Mouse (Mus musculus): ENCODE data around the gene Hs1bp3. TPM values are rescaled to one million over a fixed set of nuclear protein-coding genes. Genes with fewer than 3 reads are reported as not detected.

Gene Hs1bp3
- total RNA-seq (2022), result 10 to 100 TPM; 18.4 to 33.8 (median 20.6) TPM

DNA sequence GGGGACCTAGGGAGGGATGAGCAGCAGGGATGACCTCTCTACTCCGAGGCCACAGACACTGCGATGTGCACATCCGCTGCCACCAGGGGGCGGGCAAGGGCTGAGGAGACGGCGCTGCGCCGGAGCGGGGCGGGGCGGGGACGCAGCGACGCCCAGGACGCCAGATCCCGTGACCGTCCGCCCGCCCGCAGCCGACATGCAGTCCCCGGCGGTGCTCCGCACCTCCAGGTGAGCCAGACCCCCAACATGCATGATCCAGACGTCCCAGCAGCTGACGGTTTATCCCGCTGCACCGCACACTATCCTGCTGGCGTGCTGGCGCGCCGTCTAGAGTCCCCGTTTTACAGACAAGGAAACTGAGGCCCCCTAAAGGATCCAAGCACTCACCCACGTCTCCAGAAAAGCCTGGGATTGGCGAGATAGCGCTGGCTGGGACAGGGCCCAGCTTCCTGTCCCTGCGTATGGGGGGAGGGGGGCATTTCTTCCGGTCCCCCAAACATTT is at the start of gene Hs1bp3:
TSS of gene Hs1bp3 (plus strand) at position 163 of the 502 bp plus-strand sequence.
- DNase-seq, result peak; percentile 69

DNA sequence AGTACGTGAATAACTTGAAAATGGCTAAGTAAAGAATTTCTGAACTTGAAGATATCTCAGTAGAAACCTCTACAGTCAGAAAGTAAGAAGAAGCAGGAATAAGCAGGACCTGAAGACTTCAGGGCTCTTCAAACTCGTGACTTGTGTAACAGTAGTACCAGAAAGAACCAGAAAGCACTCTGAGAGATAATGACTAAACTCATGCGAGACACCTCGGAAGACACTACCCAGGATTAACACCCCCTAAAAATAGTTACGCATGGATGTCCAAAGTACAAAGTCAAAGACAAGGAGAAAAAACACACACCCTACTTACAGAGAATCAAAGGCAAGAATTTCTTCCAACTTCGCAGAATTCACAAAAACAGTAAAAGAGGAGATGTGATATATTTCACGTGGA is 46.9 kb upstream of the Hs1bp3 start:
- no peak for DNase-seq

DNA sequence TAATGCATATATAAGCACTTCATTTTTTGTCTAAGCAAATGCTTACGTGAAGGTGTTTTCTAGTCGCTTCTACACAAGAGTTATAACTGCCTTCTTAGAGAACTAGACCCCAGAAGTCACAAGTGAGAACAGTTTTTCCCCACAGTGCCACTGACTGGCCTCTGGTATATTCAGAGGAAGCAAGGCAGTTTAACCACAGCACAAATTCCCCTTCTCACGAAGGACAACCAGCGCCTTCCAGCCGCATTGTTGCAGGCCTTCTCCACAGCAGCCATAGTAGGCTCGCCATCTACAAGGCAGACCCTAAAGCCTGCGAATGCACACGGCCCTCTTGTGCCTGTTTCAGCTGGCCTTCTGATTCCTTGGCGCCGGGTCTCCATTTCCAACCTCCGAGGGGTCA is 43.6 kb upstream of the Hs1bp3 start:
- DNase-seq, result no peak

DNA sequence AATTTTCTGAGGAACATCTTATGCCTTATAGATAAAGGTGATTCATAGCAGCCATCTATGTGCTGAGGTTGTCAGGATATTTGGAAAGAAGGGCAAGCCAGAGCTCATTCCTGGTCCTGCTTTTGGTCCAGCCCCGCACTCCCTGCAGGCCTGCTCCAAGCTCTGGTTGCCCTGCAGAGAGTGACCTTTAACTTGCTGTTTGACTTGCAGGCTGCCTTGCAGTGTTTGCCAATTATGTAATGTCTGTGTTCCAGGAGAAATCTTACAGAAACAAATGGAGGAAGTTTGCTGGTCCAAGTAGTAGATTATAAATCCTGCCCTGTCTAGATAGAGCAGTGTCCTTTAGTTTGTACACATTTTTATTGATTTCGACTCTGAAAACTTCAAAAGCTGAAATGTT is 41.8 kb upstream of the Hs1bp3 start:
- DNase-seq, result peak; percentile 10

DNA sequence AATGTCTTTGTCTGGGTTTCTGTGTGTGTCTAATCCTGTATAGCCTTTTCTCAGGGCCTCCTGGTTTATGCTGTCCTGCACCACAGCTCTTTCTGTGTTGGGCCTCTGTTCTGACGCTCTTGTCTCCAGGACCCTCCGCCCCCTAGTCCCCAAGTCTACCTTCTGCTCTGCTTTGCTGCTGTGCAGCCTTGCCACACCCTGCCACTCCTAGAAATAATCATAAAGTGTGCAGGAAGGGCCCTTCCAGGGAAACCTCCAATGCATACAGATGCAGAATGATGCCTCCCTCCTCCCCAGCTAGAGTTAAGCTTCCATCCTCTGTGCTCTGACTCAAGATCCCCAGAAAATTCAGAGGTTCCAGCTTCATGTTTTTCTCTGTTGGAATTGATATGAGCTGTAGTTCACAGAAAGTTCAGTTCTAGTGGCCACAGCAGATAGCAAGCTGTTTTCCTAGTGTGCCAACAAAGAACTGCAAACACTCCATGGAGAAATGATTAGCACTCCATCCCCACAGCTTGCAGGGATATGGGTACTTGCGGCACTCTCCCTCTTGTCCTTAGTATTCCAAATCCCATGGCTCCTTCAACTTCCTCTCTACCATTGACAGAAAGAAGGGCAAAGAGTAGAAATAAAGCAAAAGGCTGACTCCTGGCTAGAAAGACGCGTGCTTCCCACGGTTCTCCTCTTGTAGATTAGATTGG is 39.6 kb upstream of the Hs1bp3 start:
- DNase-seq, result no peak

DNA sequence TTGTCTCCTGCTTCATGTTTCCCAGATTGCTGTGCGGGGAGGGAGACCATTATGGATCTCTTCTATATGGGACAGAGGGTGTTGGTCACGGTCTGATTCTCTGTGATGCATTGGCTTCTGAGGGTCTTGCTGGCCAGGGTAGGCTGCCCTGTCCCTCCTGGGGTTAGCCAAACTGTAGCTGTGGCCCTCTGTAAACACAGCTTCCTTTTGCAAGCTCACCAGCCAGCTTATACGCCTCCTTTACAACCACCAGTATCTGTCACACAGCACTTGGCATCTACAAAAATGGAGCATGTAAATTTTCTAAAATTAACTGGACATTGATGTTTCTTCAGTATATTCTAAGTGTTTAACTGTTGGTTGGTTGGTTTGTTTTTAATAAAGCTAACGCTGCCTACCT is 37.8 kb upstream of the Hs1bp3 start:
- DNase-seq, result no peak

DNA sequence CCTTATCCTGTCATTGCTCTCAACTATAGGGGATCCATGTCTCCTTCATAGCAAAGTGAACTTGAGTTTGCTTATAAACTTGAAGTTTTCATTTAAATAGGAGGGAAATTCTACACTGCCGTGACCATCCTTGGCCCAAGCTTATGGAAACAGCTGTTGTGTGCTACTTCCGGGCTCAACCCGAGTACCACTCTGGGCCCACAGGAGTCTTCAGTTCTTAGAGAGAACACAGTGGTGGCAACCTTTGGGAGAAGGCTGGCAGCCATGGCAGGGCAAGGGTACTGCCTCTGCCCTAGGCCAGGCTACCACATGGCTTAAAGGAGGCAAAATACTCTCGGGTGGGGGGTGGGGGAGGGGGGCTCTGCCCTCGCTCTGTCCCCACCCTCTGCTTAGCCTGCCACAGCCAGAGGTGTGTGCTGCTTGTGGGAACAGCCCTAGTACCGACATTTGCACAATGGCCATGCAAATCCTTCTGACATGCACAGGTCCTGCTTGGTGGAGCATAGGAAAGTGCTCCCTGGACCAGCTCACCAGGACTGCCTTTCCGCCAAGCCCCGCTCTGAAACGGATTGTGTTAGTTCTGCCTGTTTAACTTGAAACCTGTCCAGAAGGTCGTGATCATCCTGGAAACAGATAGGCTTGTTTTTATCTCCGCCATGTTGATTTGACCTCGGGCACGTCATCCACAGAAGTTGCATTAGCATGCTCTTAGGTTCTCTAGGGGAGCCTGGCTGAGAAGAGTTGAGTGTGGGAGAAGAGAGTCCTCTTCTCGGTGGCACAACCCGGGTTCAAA is 31.8 kb upstream of the Hs1bp3 start:
- DNase-seq, result no peak

DNA sequence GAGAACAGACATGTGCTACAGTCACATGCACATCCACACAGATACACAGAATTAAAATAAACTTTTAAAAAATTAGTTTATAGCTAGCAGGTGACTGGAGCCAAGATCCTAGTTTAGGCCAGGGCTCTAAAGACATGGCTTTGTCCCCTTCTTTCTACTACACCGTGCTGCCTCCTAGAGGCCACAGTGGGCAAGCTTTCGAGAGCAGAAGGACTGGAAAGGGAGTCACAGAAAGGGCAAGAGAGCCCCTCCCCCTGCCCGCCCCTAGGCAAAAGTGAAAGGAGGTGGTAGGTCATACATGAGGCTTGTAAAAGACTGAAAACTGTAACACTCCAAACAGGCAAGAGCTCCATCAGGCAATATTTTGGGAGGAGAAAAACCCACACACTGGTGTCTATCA is 25.3 kb upstream of the Hs1bp3 start:
- no peak for DNase-seq

DNA sequence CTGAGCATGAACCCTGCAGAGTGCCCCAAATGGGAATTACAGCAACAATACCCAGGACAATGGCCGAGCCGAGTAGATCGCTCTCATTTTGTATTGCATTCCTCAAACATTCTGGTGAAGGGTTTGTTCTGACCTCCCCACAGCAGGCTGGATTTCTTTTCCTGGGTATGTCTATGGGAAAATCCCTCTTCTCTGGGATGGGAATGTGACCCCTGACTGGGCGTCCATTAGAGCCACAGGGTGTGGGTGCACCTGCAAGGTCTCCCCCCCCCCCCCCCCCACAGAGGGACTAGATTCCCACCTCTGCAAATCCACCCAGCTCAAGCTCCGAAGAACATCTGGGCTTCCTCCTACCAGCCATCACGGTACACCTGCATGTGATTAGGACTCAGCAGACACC is 24.1 kb upstream of the Hs1bp3 start:
- no peak for DNase-seq

DNA sequence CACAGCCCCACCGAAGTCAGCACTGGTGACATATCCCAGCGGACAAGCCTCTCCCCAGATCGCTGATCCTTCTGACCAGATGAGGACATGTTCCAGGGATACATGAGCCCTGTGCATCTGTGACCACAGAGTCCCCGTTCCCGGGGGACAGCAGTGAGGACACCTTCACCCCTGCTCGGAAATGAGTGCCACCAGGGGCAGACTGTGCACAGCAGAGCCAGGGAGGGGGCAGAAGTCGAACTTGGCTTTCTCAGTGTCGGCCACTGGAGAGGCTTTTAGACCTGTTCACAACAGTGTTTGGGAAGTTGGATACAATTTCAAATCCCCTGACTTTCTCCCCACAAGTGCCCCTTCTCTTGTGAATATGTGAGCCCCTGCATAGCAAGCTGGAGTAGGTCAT is 23.7 kb upstream of the Hs1bp3 start:
- no peak for DNase-seq

DNA sequence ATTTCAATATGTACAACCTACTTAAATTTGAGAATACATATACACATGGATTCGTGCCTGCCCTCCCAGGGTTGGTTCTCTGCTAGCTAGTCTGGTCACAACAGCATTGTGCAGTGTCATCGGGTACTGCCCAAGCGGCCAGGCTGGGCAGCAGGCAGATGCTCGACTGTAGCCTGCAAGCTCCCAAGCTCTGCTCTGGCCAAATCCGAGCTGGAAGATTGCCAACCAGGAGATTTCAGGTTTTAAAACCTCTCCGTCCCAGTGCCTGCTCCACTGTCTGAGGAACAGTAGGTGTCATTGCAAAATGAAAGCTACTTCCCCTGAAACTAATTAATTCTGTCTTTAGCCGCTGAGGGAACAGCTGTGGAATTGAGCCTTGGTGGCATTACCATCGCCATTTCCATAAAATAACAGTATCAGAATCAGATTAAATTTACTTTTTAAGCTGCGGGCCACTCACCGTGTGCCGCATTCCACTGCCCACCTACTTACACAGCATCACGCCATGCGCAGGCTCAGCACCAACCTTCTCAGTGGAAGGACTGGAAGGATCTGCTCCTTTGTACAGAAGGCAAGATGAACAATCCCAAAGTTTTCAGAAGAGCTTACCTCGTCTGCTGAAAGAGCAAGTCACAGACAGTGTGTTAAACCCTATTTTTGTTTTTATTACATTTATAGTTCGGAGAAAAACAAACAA is 21.9 kb upstream of the Hs1bp3 start:
- no peak for DNase-seq

DNA sequence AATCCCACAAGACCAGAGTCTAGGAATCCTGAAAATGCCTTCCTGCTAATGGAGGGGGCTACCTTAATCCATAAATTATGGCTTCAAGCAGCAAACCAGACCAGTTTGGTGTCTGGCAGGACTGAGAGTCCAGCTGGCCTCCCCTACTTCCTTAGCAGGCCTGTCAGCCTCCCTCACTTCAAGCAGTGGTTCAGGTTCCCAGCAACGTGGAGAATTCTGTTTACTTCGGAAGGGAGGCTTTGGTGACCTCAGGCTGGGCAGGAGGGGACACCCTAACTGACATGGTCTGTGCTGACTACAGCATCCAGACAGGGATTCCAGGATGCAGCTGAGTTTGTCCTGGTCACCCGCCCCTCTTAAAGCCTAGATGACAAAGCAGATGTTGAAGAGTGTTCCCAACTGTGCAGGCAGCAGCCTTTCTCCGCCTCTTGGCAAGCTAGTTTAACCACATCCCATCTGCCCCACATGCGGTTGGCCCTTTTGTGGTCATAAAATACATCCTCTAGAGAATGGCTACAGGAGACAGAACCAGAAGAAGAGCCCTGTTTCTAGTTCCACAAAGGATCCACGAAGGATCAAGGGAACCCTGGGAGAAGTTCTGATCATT is 17.8 kb upstream of the Hs1bp3 start:
- no peak for DNase-seq

DNA sequence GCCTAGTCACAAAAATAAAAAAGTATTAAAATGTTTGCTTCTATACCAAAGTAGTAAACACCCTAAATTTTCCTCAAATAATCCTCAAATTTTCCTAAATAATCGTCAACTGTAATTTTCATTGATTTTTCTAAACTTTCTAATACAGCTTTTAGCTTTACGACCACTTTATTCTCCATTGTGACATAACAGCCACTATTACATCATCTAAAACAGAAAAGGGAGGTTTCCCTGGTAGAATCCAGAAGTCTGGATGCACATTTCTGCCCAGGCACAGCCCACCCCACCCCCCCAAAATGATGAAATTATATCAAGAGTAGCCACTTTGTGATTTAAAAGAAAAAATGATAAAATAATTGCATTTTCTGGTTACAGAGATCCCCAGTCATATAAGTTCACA is 17.1 kb upstream of the Hs1bp3 start:
- DNase-seq, result no peak

DNA sequence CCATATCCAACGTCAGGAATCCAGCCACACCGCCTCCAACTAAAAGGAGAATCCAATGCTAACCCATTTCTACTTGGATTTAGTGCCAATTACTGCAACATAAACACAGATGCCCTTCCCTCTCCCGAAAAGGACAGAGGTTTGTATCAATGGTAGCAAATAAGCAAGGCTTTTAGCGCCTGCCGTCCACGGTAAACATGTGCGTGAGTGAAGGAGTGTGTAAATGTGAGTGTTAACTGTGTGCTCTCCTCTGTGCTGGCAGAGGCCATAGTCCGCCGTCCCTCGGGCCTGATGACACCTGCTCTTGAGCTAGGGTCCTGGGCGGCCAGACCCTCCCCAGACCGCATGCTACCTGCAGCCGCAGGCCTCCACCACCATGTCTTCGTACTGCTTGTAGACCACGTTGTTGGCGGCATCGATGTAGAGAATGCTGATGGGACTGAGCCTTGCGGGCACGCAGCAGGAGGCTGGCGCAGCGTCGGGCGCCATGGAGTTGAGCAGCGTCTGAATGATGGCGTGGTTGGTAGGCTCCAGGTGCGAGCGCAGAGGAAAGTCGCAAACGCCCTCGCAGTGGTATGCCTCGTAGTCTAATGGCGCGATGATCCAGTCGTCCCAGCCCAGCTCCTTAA is 15.5 kb upstream of the Hs1bp3 start:
- DNase-seq, result no peak

DNA sequence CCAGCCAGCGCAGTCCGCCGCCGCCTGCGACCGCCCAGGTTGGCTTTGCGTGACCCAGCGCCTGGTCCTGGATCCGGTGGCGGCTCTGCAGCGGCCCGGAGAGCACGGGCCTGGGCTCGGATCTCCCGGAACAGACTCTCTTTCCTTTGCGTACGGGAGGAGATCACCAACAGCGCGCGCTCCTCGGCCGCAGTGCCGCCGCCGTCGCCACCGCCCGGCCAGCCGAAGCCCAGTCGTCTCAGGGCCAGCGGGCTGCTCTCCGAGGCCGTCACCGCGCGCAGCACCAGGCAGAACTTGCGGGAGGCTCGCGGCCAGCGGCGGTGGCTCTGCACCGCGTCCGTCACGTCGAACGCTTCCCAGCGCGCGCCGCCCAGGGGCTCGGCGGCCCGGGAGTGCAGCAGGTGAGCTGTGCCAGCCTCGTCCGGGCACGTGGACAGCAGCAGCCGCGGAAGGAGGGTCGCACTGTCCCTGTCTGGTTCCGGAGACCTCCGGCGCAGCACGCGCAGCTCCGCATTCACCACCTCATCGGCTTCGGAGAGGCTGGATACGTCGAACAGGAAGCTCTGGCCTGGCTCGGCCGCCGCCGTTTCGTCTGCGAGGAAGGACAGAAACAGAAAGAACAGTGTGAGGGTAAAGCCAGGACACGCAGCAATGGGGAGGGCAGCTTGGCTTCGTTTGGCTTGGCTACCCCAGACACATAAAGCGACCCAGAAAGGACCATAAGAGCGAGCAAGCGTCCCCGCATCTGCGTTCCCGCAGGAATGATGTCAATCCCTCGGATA is 14.7 kb upstream of the Hs1bp3 start:
- DNase-seq, result no peak

DNA sequence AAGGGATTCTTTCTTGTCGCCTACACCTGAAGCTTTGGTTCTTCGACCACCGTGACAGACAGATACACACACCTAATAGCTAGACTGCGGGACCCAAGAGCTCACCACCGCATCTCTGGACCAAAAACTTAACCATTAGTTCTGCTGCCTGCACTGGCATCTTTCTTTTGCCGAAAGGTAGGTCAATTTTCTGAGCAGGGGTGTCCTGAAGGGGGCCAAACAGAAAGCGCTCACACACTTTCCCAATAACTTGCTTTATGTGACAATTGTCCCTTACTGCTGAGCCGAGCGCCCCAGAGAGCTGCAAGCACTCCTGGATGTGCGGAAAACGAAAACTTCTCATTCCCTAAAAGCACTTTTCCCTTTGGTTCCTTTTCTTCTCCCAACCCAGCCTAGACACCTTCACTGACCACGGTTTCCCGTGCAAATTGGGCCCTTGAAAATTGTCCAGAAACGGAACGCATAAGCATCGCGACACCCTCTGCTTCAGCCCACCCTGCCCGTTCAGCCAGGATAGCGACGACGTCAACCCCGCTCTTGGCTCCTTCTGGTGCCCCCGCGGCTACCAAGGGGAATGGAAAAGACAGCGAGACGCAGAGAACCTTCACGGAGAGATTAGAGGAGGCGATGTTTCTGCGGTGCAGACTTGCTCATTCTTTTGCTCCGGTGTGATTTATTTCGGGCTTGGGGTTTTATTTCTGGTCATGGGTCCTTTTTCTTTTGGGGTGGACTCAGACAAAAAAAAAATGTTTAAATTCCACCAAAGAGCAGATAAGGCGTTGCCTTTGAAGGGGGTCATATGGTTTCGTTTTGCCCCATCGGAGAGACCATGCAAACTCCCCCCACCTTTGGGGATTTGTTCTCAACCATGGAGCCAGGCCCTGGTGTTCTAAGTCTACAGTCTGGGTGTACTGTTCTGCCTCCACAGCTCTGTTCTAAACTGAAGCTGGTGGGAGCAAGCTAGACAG is 13.8 kb upstream of the Hs1bp3 start:
- DNase-seq, result no peak

DNA sequence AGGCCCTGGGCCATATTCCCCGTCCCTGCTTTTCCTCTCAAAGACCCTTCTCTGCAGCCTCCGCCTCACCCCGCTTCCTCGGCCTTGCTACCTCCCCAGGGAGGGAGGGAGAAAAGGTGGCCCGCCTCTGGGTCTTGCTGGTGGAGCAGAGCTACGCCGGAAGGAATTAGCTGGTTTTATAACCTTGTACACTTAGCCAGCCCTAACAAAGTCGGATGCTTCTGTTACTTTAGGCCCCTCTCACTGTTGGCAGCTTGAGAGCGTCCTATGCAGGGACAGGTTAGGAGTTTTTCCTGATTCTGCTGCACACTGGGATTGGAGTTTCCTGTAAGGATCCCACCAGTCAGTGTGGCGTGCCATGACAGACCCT is 13.1 kb upstream of the Hs1bp3 start:
- DNase-seq, result no peak

DNA sequence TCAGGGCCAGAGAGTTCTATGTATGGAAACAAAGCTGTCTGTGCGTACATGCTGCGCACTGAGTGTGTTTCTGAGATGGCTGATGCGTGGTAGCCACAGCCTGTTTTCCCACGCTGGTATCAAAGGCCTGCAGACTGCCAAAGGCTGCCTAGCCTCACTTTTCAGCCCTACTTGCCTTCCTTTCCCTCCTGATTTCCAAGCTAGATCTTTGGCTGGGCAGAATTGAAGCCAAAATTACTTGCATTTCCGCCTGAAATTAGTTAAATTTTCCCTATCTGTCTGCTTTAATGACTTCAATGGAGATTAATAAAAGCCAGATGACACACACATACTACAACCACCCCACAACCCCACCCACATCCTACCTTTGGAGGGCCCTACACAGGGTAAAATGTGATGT is 12.7 kb upstream of the Hs1bp3 start:
- no peak for DNase-seq

DNA sequence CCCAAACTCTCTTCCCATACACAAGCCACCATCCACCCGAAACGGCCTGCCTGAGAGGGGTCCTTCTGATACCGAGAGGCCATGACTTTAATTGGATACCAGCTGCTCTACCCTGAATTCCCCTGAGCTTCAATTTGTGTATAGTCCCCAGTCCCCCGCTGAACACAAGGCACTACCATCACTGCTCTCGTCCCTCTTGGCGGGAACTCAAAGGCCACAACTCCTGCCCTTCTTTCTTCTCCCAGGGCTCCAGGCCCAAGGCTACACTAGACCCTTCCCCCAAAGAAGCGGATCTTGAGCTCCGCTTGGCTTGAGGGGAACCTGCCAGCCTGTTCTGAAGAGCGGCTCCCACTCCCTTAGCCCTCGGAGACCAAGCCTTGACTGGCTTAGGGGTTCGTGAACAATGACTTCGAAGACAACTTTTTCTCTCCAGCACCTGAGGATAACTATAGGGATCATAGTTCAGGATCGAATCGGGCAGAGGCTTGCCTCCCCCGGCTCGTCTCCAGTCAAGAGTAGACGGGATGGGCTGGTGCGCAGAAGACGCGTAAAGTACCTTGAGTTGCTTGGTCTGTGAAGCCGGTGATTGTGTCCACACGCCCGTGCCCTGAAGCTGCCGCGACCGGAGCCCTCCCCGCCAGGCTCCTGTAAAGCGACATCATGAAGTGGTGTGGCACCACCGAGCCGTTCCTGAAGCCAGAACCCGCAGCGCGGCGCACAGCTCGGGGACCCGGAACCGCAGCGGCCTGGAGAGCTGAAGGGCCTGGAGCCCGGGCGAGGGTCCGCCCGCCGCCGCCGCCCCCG is 12.0 kb upstream of the Hs1bp3 start:
- no peak for DNase-seq

All from adrenal gland, adult 8-10 months (tissue).